Mouse (Mus musculus) heart, adult 18-20 months (tissue): ENCODE measurements around the gene Gm4450. TPM values are rescaled to one million over a fixed set of nuclear protein-coding genes. Genes with fewer than 3 reads are reported as not detected.
"Not testable (repeated sequence)": the region's sequence is repeated elsewhere in the genome, so short reads cannot be mapped to it uniquely, and the experiment has no call there.

ENCODE experiments used
- DNase-seq, 2 experiments: peaks; one replicate each; pipeline ENCODE4 v3.0.0; 2021 to 2022; ENCODE audit warnings: mixed read lengths in 1 of 2
- long read RNA-seq, 2 experiments: library from polyadenylated mRNA; stranded (forward); transcript quantifications; one replicate each; pipeline ENCODE4 v2.0.0; 2021
- total RNA-seq, 2 experiments: library from RNA; stranded (reverse); gene quantifications; 2 replicates each; pipeline ENCODE4 v1.2.3; 2021

Gm4450 gene
- not detected for total RNA-seq
- long read RNA-seq, experiment 1, result 0 reads
- long read RNA-seq, experiment 2, result 0 reads

GRCm38 (mm10) chr3:98457026-98457425 lies at the start of gene Gm4450:
Gene Gm4450 (minus strand): TSS chr3:98457126.
- DNase-seq, result not testable (repeated sequence)

GRCm38 (mm10) chr3:98497401-98497800 lies 40.5 kb upstream of the Gm4450 start:
- not testable (repeated sequence) for DNase-seq

GRCm38 (mm10) chr3:98496762-98497161 lies 39.8 kb upstream of the Gm4450 start:
- DNase-seq, result not testable (repeated sequence)

GRCm38 (mm10) chr3:98495055-98495454 lies 38.1 kb upstream of the Gm4450 start:
- not testable (repeated sequence) for DNase-seq

GRCm38 (mm10) chr3:98494184-98494583 lies 37.3 kb upstream of the Gm4450 start:
- not testable (repeated sequence) for DNase-seq

GRCm38 (mm10) chr3:98471499-98471898 lies 14.6 kb upstream of the Gm4450 start:
- DNase-seq, result not testable (repeated sequence)

GRCm38 (mm10) chr3:98471057-98471456 lies 14.1 kb upstream of the Gm4450 start:
- not testable (repeated sequence) for DNase-seq

- not testable (repeated sequence) for DNase-seq
Measured at GRCm38 (mm10) chr3:98469323-98469722, 12.4 kb upstream of the Gm4450 start.

GRCm38 (mm10) chr3:98453786-98454185 lies 3.1 kb downstream of the Gm4450 start:
- DNase-seq, result not testable (repeated sequence)

- not testable (repeated sequence) for DNase-seq
Measured at GRCm38 (mm10) chr3:98443924-98444323, 13.0 kb downstream of the Gm4450 start.

GRCm38 (mm10) chr3:98443149-98443779 lies 13.7 kb downstream of the Gm4450 start:
- DNase-seq, result not testable (repeated sequence)

- DNase-seq, result not testable (repeated sequence)
Measured at GRCm38 (mm10) chr3:98442245-98442644, 14.7 kb downstream of the Gm4450 start.

- DNase-seq, result no peak
Measured at GRCm38 (mm10) chr3:98435030-98435429, 21.9 kb downstream of the Gm4450 start.

GRCm38 (mm10) chr3:98434088-98434816 lies 22.7 kb downstream of the Gm4450 start:
- DNase-seq, result no peak

GRCm38 (mm10) chr3:98428928-98429525 lies 27.9 kb downstream of the Gm4450 start:
- DNase-seq, result no peak

- DNase-seq, result no peak
Measured at GRCm38 (mm10) chr3:98428449-98428775, 28.5 kb downstream of the Gm4450 start.

GRCm38 (mm10) chr3:98427600-98428448 lies 29.1 kb downstream of the Gm4450 start:
- DNase-seq, result peak; percentile 75 to 77

GRCm38 (mm10) chr3:98427260-98427599 lies 29.7 kb downstream of the Gm4450 start:
- DNase-seq, result no peak

- no peak for DNase-seq
Measured at GRCm38 (mm10) chr3:98426749-98427148, 30.2 kb downstream of the Gm4450 start.

- no peak for DNase-seq
Measured at GRCm38 (mm10) chr3:98422926-98423325, 34.0 kb downstream of the Gm4450 start.

GRCm38 (mm10) chr3:98419786-98420070 lies 37.2 kb downstream of the Gm4450 start:
- DNase-seq, result no peak

- no peak for DNase-seq
Measured at GRCm38 (mm10) chr3:98418991-98419785, 37.7 kb downstream of the Gm4450 start.
